Mouse (Mus musculus): ENCODE data around the gene Ptpn14.

- TF ChIP-seq POLR2A (IDR thresholded peaks at IDR 0.05; ENCODE audit: borderline replicate concordance, low read depth, low read length) (no peak), CTCF (IDR thresholded peaks at IDR 0.05; ENCODE audit: low read depth, low read length) (no peak)
Observed at GRCm38 (mm10) chr1:189899526-189899925, 171.5 kb downstream of the Ptpn14 start.

Data from bone marrow macrophage, adult 2 months (primary cell).